Mouse (Mus musculus): ENCODE results near the gene Tfr2.

The Tfr2 gene

GRCm38 (mm10) chr5:137569665-137570064 lies at the start of gene Tfr2:
Tfr2 (plus strand) TSS chr5:137569840.
- in situ Hi-C loops (cut with MseI, MboI), result no loop called here

DNA sequence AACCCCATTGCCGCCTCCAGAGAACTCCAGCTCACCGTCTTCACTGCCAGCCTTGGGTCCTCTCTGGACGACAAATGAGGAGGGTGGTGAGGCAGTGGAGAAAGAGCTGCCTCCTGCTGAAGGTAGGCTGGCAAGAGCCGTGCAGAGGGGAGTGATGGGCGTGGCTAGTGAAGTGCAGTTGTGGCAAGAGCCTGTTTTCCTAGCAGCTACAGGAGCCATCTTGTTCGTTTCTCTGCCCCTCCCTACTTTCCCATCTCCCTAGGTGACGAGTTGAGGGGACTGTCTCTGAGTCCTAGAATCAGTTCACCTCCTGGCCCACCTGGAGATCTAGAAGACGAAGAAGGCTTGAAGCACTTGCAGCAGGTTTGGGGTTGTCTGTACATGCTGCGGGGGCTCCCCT lies 47.8 kb upstream of the Tfr2 start:
- in situ Hi-C loops (cut with MseI, MboI), result no loop called here

- in situ Hi-C loops (cut with MseI, MboI), result no loop called here
Observed at GRCm38 (mm10) chr5:137522711-137523110, 46.9 kb upstream of the Tfr2 start.

DNA sequence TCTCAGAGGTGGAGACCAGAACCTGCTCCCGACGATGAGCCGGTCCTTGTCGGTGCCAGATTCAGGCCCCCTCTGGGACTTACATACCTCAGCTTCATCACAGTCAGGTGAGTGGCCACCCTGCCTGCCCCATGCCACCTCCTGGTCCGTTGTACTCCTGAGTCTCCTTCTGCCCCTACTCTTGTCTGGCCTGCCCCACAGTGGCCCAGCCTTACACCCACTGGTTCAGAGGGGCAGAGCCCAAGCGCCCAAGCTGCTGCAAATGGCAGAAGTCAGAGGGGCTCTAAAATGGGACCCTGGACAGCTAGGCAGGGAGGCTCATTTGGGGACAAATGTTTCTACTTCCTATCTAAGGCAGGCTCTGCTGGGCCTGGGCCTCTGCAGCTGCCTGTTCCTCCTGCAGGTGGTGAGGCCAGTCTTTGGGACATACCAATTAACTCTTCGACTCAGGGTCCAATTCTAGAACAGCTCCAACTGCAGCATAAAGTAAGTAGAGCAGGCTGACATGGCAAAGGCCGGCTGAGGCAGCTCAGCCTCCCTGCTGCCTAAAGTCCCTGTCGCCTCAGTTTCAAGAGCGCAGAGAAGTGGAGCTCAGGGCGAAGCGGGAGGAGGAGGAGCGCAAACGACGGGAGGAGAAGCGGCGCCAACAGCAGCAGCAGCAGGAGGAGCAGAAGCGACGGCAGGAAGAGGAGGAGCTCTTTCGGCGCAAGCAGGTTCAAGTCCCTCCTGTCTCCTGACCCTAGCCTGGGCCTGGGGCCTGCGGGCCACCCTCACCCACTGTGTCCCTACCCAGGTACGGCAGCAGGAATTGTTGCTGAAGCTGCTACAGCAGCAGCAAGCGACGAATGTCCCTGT lies 46.0 kb upstream of the Tfr2 start:
- in situ Hi-C loops (cut with MseI, MboI), result no loop called here

- in situ Hi-C loops (cut with MseI, MboI), result no loop called here
Observed at GRCm38 (mm10) chr5:137524251-137524515, 45.5 kb upstream of the Tfr2 start.

GRCm38 (mm10) chr5:137524671-137525070 lies 45.0 kb upstream of the Tfr2 start:
- in situ Hi-C loops (cut with MseI, MboI), result no loop called here

GRCm38 (mm10) chr5:137525511-137525910 lies 44.1 kb upstream of the Tfr2 start:
- in situ Hi-C loops (cut with MseI, MboI), result no loop called here

GRCm38 (mm10) chr5:137526192-137526936 lies 43.3 kb upstream of the Tfr2 start:
- in situ Hi-C loops (cut with MseI, MboI), result no loop called here

GRCm38 (mm10) chr5:137527413-137527812 lies 42.2 kb upstream of the Tfr2 start:
- in situ Hi-C loops (cut with MseI, MboI), result no loop called here

GRCm38 (mm10) chr5:137528247-137528968 lies 41.2 kb upstream of the Tfr2 start:
- in situ Hi-C loops (cut with MseI, MboI), result no loop called here

- in situ Hi-C loops (cut with MseI, MboI), result no loop called here
Observed at GRCm38 (mm10) chr5:137529221-137529995, 40.2 kb upstream of the Tfr2 start.

- in situ Hi-C loops (cut with MseI, MboI), result no loop called here
Observed at GRCm38 (mm10) chr5:137530075-137530474, 39.6 kb upstream of the Tfr2 start.

- in situ Hi-C loops (cut with MseI, MboI), result no loop called here
Observed at GRCm38 (mm10) chr5:137530588-137531413, 38.8 kb upstream of the Tfr2 start.

DNA sequence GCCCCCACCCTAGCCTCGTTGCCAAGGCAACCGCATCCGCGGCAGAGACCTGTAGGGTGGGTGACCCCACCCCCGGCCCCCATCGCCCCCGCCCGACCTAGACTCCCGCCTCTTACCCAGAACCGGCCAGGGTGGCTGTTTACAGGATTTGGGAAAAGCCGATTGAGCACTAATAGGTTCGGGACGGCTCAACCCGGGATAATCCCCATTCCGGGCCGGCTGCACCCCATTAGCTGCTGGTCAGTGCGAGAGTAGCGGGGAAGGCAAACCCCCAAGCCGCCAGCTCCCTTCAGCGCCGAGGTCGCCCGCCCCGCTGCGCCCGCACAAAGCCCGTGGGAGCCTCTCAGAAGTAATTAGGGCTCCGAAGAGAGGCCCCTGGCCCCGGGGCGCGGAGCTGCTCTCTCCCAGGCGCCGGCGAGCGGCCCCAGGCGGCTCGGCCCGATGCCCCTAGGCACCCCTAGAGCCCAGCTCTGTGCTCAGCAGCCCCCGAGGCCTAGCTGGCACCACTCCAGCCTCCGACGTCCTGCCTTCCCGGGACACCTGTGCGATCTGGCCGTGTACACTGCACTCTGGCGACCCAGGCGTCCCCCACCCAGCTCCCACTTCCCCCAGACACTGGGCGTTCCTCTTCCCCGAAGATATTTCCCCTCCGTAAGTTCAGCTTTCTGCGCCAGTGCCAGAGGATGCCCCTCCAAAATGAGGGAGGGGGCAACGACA lies 38.1 kb upstream of the Tfr2 start:
- in situ Hi-C loops (cut with MseI, MboI), result no loop called here

DNA sequence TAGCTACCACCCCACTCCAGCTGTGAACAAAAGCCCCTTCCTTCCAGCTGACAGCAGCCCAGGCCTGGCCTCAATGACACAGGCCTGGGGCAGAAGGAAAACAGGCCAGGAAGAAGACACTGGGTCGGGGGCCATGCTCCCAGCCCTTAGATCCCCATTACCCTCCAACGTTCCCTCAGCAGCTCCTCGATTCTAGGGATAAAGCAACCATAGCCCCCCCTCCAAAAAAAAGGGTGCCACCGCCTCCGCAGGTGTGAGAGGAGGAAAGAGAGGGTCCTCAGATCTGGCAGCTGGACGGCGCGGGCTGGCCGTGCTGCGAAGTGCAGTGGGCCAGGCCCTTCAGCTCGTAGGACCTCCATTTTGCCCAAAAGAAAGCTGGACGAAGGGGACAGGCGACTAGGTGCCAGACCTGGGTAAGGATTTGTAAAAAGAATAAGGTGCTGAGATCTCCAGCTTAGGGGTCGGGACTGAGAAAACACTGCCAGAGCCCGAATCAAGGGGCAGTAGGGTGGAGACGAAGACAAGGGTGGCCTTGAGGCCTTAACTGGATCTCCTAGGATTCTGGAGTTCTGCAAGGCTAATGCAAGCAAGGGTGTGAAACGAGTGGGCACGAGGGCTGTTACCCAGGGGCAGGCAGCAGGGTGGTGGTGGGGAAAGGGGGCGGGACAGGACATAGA lies 37.4 kb upstream of the Tfr2 start:
- in situ Hi-C loops (cut with MseI, MboI), result no loop called here

DNA sequence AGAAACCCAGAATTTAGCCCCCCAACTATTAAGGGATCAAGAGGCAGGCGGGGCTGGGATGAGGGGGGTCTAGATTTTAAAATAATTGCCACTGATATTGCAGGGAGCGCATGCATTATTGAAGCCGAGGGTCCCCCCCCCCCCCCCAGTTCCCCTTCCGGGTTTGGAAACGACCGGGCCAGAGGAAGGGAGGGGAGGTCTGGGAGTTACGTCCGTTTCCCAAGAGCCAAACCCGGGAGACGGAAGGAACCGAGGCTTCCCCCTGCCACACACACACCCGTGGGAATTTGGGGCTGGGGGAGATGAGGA lies 36.9 kb upstream of the Tfr2 start:
- in situ Hi-C loops (cut with MseI, MboI), result no loop called here

GRCm38 (mm10) chr5:137533117-137533827 lies 36.4 kb upstream of the Tfr2 start, which contains the start of the genes Epo and Gnb2:
Epo (minus strand) TSS chr5:137533242.
Gnb2 (minus strand) TSS chr5:137533510.
- in situ Hi-C loops (cut with MseI, MboI), result no loop called here

DNA sequence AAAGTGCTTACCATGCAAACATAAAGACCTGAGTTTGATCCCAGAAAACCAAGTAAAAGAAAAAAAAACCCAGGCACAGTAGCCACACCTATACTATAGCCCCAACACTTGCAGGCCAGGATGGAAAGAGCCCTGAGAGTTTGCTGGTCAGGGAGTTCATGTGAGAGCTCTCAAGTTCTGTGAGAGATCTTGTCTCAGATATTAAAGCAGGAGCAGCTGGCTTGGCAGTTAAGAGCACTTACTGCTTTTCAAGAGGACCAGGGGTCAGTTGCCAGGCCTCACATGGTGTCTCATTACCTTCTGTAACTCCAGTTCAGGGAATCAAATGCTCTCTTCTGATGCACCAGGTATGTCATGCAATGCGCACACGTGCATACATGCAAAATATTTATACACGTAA lies 34.9 kb upstream of the Tfr2 start:
- in situ Hi-C loops (cut with MseI, MboI), result no loop called here

DNA sequence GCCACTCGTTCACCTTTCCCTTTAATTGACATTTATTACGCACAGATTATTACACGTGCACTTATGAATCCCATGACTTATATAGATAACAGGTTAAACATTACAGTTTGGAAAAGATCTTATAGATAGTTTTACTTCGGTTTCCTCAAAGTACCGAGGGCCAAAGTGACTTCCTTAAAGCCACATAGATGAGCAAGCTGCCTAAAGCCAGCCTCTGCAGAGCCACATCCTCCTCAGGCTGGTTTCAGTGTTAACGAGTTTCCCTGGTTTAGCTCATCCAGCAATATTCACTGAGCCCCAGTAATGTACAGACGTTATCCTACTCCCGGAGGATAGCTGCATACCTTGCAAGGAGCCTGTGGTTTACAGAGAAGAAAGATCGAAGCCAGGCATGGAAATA lies 34.3 kb upstream of the Tfr2 start:
- in situ Hi-C loops (cut with MseI, MboI), result no loop called here
